Mouse (Mus musculus) thymus, postnatal 14 days (tissue): ENCODE results near the gene Igll1.

Experiments
- DNase-seq: peaks from one replicate; pipeline ENCODE4 v3.0.0; 2021

The Igll1 gene

DNA sequence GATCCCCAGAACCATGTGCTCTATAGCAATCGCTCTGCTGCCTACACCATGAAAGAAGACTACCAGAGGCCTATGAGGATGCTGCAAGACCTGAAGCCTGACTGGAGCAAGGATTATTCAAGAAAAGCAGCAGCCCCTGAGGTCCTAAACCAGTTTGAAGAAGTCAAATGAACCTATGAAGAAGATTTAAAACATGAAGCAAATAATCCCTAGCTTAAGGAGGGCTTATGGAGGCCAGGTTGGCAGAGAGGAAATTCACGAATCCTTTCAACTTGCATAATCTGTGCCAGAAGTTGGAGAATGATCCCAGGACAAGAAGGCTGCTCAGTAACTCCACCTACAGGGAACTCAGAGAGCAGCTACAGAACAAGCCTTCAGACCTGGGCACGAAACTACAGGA, 11.4 kb downstream of the Igll1 start:
- DNase-seq: no peak

DNA sequence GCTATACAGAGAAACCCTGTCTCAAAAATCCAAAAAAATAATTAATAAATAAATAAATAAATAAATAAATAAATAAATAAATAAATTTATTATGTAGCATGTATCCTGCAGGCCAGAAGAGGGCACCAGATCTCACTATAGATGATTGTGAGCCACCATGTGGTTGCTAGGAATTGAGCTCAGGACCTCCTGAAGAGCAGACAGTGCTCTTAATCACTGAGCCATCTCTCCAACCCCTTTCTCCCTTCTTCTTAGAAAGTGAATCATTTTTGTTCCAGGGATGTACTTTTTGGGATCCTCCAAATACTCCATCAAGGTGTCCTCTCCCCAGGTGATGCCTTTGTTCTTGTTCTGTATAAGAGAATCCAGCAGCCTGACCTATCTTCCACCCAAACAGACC, 14.6 kb downstream of the Igll1 start:
- no peak for DNase-seq

DNA sequence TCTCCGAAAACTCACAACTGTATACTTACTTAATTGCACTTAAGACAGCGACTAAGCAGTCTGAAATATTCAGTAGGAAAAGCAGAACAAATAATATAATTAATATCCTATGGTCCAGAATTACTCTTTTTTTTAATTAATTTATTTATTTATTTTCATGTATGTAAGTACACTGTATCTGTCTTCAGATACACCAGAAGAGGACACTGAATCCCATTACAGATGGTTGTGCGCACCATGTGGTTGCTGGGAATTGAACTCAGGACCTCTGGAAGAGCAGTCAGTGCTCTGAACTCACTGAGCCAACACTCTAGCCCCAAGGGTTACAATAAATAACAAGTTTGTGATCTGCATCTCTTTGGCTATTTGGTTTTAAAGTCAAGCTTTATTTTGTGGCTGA, 34.1 kb downstream of the Igll1 start:
- no peak for DNase-seq

DNA sequence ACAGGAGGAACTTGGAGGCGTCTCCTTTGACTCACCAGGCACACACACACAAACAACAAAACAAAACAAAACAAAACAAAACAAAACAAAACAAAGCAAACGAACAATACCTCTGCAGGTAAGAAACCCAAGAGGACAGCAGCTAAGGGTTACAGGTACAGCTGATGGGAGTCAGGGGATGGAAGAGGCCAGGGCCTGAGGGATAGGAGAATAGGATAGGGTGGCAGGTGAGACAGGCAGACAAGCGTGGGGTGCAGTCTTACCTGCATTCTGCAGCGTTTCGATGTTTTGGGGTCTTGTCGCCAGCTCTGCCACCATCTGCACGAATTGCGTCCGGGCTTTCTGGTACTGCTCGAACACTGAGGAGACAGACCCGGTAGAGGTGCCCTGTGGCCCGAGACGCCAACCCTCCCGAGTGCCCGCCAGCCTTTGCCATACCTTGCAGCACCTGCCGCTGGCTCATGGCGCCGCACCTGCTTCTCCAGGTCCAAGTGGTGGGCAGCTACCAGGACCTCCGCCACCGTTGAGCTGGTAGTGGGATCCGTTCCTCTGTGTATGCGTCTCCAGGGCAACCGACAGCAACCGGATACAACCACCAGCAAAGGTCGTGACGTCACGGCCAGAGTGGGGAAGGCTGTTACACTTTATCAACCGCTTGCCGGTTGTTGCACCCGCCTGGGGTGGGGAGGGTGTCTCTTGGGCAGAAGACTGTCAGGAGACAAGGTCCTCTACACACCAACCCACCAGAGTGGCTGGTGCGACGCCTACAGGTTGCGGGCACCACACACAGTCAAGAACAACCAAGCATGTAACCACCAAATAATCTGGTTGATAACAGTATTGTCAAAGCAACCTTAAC, 34.8 kb downstream of the Igll1 start, which contains the start of gene Spag6l:
Gene Spag6l (minus strand): TSS at position 700 of the 859 bp plus-strand sequence.
- peak; percentile 85 for DNase-seq

DNA sequence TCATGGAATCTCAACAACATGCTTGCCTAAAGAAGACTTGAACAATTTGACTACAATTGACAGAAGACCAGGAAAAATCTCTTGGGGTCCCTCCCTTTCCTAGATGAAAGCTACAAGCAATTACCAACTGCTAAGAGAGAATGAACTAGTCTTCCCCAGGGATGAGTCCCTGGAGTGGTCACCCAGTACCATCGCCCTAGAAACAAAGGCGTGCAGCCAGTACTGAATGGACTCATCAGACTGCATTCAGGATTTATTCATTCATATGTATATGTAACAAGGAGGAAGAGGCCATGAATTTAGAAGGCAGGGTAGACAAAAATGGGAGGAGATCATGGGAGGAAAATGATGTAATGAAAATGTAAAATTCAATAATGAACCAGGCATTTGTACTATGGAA, 37.6 kb downstream of the Igll1 start:
- DNase-seq: no peak

DNA sequence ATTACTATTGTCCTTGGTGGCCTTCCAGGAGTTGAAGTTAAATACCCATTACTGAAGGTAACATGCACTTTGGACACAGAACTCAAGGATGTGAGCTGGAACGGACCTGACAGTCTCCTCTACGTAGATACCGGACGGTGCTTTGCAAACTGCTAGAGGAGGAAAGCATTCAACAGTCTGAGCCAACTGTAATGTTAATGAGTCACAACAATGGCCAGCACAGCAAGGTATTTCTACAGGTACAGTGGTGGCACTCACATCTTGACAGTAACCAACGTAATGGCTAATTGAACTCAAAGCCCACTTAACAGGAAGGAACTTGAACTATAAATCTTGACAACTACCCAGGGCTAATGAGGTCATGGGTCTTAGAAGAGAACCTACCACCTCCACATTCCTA, 38.3 kb downstream of the Igll1 start:
- no peak for DNase-seq
